Mouse (Mus musculus) right cerebral cortex, adult 2 months (tissue): ENCODE measurements at regions not wholly inside any gene's neighbourhood (a gene's known extent, or its start where the extent isn't known, plus 50 kb on each side); places are given as distances from the start of the nearest gene placed in this dataset.

Source experiments
- DNase-seq, 2 experiments: peaks; one replicate each; pipeline ENCODE4 v3.0.0; 2021 to 2022; ENCODE audit warnings: low spot score in 2 of 2

- DNase-seq, result no peak
These were observed 54.9 kb upstream of the Basp1 start for GRCm38 (mm10) chr15:25468478-25468877.

- no peak for DNase-seq
These were observed 55.8 kb upstream of the Basp1 start for GRCm38 (mm10) chr15:25469185-25469845.

- no peak for DNase-seq
These were observed 57.8 kb upstream of the Basp1 start for GRCm38 (mm10) chr15:25471331-25471730.

DNA sequence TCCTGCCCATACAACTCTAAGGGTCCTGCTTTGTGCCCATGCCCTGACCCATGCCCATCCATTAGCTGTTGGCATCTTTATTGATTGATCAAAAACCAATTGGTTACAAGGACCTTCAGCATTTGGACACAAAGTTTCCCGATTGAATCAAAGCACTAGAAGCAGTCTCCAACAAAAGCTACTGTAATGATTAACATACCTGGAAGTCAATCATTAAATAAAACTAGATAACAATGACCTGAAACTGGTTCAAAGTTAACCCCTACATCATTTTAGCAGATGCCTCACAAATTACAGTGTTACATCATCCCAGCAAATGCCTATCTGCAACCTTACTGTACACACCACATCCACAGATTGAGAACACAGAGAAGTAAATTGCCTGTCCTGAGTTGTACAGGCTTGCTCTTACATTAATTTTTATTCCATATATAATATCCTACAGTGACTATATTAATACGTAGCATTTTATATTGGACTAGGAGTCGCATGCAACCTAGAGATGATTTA is 59.7 kb upstream of the Basp1 start:
- no peak for DNase-seq

DNA sequence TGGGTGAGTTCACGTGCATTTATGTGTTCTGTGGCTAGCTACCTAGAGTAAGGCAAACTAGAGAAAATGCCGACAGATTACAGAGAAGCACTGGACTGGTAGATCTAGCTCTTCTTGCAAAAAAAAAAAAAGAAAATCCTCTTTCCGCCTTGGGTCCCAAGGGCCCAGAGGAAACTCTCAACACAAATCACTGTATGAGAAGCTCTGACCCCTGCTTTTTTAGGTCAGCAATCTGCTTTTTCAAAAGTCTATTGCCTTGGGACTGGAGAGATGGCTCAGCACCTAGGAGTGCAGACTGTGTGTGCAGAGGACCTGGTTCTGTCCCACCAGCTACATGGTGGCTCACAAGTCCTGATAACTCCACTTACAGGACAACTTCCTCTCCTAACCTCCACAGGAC is 60.5 kb upstream of the Basp1 start:
- DNase-seq, result no peak

GRCm38 (mm10) chr15:25482586-25482985 is 69.0 kb upstream of the Basp1 start:
- no peak for DNase-seq

GRCm38 (mm10) chr15:25485372-25485771 is 71.8 kb upstream of the Basp1 start:
- DNase-seq, result no peak

GRCm38 (mm10) chr15:25486158-25486557 is 72.6 kb upstream of the Basp1 start:
- no peak for DNase-seq

- DNase-seq, result no peak
These were observed 76.2 kb upstream of the Basp1 start for GRCm38 (mm10) chr15:25489804-25490203.

DNA sequence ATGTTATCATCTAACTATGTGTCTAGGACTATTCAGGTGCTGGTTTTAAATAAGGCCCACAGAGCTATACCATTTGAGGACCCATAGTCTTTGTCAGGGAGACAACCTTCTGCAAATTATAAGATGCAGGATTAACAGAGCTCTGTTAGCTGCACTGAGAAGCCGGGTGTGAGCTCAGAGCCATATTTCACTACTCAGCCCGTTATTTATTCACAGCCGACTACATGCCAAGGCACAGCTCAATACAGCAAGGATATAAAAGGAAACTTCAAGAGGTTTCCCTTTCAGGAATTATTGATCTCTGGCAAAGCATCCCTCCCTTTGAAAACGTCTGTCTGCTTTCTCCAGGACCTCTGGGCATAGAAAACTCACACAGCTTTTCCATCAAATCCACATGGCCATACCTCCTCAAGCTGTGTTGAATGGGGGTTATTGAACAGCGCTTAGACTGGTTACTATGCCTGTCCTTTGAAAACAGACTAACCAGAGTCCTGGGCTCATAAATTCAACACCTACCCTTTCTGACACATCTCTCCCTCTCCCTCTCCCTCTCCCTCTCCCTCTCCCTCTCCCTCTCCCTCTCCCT is 78.7 kb upstream of the Basp1 start:
- no peak for DNase-seq

- no peak for DNase-seq
These were observed 81.2 kb upstream of the Basp1 start for GRCm38 (mm10) chr15:25494687-25495299.

GRCm38 (mm10) chr15:25495926-25496644 is 82.5 kb upstream of the Basp1 start:
- DNase-seq, result no peak

DNA sequence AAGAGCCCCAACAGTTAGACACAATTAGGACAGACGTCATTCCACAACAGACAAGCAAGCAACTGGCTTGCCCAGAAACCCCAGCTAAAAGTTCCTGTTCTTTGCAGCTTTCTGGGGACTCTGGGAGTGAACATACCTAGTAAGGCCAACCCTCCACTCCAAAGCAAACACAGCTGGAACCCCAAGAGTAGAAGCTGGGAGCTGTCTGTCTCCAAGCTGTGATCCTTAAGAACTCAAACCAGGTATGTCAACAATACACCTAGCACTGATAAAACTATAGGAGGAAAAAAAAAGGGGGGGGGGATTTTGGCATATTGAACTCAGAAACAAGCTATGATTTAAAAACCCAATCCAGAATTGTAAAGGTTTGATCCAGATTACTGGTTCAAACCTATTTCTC is 84.2 kb upstream of the Basp1 start:
- DNase-seq, result no peak

DNA sequence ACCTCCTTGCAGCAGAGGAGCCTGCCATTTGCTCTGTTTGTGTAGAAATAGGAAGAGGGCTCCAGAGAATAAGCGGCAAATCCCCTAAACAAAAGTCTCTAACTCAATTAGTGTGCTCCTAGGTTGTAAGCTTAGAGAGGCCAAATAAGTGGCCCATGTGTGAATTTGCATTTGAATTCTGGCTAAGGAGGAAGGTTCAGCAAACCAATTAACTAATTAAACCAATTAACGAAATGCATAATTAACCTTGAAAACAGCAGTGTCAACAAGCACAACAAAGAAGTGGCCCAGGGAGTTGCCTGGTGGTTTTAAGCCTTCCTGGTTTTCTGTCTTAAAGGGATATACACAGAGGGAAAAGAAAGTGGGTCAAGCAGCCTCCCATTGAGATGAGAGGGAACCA is 84.9 kb upstream of the Basp1 start:
- no peak for DNase-seq

DNA sequence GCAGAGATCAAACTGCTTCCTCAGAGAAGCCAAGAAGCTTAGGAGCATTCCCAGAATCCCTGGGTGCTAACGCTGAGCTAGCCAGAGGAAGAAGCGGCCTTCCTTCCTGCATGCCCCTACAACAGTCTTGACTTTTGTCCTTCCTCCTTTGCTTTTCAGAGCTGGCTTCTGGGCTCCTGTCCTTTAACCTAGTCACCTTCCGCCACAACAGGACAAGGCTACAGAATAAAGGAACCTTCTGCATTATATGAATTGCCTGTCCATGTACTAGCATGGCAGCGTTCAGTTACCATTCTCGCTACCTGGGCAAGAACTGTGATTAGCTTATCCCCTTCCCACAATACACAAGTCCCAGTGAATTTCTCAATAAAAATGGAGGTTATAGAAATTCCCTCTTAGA is 88.9 kb upstream of the Basp1 start:
- DNase-seq, result no peak

GRCm38 (mm10) chr15:25503104-25503503 is 89.5 kb upstream of the Basp1 start:
- no peak for DNase-seq

GRCm38 (mm10) chr15:25509139-25509538 is 95.6 kb upstream of the Basp1 start:
- no peak for DNase-seq

GRCm38 (mm10) chr15:25509584-25509983 is 96.0 kb upstream of the Basp1 start:
- no peak for DNase-seq

GRCm38 (mm10) chr15:25510060-25510492 is 96.5 kb upstream of the Basp1 start:
- no peak for DNase-seq

DNA sequence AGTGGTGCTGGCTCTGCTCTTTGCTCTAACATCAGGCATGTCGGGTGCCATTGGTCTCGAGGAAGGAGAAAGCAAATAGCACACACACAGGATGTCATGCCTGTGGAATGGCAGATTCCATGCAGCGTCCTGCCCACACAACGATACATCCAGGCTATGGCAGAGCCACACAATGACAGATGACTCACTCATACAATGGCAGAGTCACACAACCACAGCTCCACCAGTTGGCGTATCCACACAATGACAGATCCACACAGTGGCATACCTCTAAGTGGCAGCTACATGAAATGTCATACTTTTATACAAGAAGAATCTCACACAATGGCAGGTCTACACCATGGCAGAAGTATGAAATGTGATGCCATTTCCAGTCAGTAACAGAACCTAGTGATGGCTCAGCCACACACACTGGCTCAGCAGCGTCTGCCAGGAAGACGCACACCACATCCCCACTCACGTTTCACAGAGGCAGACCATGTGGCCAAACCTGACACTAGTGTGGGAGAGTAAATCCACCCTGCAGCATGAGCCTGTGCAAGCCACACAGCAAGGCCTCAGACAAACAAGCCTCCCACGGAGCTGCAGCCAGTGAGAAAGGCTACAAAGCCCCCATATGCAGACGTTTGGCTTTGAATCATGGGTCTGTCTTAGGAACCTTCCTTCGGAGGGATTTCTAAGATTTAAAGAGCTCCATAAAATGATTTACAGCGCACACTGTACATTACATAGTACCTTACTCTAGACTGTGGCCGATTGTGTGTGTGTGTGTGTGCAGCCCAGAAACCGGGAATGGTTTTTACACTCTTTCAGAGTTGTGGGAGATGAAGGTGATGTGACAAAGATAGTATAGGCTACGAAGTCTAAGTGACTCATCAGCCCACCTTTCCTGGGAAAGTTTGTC is 104.0 kb upstream of the Myo10 start:
- peak; percentile 10 to 19 for DNase-seq

GRCm38 (mm10) chr15:25524189-25524588 is 98.1 kb upstream of the Myo10 start:
- no peak for DNase-seq
